Mouse (Mus musculus) retina, postnatal 7 days (tissue): ENCODE measurements around the gene Gm9887.

Experiments
- DNase-seq: peaks from one replicate; pipeline ENCODE4 v3.0.0-alpha.2; 2012; ENCODE audit warnings: low read depth, low spot score

Gene Gm9887

GRCm38 (mm10) chr12:69371854-69372671 is at the start of gene Gm9887, which contains the start of gene Arf6:
Gene Gm9887 (minus strand): TSS chr12:69372458.
Gene Arf6 (plus strand): TSS chr12:69372150.
- peak; percentile 97 for DNase-seq

GRCm38 (mm10) chr12:69420716-69421115 is 48.5 kb upstream of the Gm9887 start:
- DNase-seq, result no peak

DNA sequence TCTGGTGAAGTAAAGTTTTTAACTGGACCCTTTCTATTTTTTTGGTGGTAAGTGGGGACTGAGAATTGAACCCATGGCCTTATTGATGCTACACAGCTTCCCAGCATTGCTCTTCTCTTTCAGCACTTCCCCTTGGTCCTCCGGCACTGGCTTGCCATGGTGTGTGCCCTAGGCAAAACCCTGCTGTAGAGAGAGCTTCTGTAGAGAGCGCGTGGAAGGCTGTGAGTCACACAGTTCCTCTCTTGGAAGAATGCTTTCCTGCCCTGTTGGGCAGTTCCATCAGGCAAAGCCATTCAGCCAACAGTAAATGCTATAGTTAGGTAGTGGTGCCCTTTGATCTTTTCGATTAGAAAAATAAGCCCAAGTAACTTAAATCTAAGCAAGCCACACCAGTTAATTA is 47.3 kb upstream of the Gm9887 start:
- DNase-seq, result no peak

DNA sequence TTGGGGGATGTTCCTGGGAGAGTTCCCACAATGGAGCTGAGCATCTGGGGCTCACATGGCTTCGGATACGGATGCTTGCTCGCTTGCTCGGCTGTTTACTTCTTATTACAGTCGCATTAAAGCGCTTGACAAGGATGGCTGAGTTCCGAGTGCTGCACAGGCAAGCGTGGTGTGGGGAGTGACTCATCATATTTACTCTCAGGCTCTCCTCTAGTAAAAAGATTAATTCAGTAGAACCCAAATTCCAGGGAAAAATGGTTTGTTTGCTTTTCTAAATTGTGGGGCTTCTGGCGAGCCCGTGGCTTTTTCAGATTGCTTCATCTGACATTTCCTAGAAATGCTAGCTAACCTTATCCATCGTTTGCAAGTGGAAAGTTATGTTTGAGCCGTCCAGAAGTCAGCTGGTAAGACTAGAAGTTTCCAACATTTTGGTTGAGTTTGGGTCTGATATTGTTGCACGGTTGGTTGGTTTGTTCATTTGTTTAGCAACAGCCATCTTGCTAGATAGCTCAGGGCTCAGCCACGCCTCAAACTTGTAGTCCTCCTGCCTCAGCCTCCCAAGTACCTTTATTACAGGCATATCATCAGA is 46.9 kb upstream of the Gm9887 start:
- no peak for DNase-seq

GRCm38 (mm10) chr12:69418606-69419005 is 46.3 kb upstream of the Gm9887 start:
- DNase-seq, result no peak

- no peak for DNase-seq
Measured at GRCm38 (mm10) chr12:69417701-69418291, 45.5 kb upstream of the Gm9887 start.

GRCm38 (mm10) chr12:69416793-69417192 is 44.5 kb upstream of the Gm9887 start:
- DNase-seq, result no peak

DNA sequence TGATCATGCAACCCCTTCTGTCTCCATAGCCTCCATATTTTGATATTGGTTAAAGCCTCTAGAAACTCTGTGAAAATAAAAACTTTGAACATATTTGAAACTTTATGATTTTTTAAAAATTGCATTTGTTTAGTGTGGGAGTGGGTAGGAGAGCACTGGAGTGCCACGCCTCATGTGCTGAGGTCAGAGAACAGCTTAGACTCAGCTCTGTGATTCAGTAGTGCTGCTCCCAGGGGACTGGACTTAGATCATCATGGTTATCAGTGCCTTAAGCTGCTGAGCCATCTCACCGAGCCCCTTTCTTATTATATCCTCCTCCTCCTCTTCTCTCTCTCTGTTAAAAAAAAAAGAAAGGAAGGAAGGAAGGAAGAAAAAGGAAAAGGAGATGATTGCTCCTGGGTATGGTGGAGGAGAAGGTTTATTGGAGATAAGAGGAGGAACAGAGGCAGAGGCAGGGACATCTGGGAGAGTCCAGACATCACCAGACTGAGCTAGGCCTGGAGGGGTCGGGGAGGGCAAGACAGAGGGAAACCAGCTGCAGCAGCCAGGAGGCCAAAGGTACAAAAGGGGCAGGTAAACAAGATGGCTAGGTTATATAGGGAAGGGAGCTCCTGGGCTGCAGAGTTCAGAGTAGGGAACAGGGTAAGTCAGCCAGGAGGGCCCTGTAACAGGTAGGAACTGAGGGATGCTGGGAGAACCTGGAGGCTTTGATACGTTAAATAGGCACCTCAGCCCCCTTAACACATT is 42.7 kb upstream of the Gm9887 start:
- DNase-seq, result no peak

DNA sequence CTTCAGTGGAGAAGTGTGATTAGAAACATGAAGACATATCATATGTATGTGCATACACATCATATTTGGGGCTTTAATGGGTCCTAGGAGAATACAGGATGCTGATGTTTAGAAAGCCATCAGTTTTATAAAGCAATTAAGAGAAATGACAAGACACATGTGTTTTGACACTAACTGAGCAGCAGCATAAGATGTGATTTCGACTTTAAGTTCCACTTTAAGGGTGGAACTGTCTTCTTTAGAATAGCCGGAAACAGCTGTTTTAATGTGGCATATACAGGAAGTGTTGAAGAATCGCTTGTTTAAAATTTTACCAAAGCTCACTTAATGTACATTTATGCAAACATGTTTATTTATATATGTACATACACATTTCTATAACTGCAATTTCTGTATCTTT is 41.0 kb upstream of the Gm9887 start:
- no peak for DNase-seq

- no peak for DNase-seq
Measured at GRCm38 (mm10) chr12:69411936-69412335, 39.7 kb upstream of the Gm9887 start.

GRCm38 (mm10) chr12:69410767-69411166 is 38.5 kb upstream of the Gm9887 start:
- DNase-seq, result no peak

DNA sequence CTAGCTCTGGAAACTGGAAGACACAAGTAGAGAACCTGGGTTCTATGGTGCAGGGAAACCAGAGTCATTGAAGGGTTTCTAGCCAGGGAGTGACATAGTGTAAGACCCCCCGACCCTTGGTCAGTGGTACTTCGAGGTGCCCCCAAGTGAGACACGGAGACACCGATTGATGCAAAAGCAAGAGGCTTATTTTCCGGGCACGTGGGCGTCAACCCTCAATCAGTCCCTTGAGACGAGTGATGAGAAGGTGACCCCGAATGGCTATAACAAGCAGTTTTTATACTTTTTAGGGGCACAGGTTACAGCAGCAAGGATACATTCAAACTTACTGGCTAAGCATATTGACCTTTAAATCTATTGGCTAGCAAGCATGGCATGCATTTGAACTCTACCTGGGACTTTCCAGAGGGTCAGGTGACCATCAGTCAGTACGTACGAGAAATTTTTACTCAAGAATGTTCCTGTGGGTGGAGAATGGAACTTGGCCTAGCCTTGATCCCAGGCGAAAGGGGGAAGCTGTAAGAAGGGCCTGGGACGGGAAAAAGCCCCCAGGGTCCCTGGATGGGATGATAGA is 30.4 kb upstream of the Gm9887 start:
- no peak for DNase-seq

DNA sequence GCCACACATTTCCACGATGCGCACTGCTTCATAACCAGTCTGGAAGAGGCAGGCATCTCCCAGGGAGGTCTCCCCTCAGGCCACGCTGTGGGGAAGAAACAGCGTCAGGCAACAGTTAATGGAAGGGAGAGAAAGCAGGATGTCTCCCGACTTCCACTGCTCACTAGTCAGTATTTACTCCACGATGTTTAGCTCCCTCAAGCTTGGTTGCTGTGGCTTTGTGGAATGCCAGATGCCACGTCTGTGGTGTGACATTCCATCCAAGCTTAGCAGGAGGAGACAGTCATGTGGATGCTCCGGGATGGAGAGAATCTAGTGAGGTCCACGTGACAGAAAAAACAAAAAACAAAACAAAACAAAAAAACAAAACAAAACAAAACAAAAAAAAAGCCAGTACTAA is 29.8 kb upstream of the Gm9887 start:
- DNase-seq, result no peak

DNA sequence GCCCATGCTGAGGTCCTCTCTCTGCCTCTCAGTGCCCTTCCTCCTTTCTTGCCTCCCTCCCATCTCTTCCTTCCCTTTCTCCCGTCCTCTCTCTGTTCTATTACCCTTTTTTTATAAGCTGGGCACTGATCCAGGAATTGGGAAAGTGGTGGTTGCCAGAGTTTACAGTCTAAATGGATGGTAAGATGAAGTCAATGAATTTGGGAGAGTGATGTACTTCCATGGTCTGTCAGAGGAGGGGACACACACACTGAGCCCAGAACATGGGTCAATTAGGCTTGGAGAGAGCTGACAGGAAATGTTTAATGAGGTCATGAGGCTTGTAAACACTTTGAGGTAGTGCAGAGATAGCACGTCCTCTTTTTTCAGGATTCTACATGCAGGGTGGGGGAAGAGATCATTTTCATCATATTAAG is 28.6 kb upstream of the Gm9887 start:
- DNase-seq, result no peak

DNA sequence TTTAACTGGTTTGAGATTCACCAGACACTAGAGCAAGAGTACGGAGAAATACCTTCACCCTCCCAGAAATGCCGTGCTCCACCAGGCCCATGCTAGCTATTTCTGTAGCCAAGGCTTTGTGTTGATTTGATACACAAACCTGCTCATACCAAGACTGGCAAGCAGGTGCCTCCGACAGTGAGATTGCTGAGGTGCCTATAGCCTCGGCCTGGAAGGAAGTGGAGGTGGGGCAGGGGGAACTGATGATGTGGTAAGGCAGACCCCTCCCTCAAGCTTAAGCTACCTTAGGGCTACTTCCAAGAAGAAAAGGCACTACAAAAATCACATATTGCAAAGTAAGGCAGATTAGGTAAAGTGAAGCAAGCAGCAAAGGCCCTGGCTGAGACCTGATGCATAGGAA is 28.1 kb upstream of the Gm9887 start:
- no peak for DNase-seq

GRCm38 (mm10) chr12:69394456-69394855 is 22.2 kb upstream of the Gm9887 start:
- DNase-seq, result no peak

DNA sequence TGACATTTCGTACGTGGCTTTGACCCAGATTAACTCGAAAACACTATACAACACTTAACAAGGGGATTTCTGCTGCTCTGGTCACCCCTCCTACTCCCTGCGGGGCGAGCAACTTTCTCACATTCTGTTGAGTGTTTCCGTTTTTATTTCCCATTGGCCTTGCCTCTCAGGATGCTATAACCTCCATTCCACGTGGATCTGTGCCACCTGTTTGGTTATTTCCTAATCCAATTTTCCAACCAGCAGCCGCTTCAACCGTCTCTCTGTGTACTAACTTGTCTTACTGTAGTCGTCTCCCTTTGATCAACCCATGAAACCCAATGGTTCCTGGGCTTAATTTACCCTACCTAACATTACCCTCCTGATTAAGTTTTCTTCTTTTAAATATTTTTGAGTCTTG is 20.8 kb upstream of the Gm9887 start:
- DNase-seq, result no peak

- DNase-seq, result no peak
Measured at GRCm38 (mm10) chr12:69390000-69390698, 17.9 kb upstream of the Gm9887 start.

DNA sequence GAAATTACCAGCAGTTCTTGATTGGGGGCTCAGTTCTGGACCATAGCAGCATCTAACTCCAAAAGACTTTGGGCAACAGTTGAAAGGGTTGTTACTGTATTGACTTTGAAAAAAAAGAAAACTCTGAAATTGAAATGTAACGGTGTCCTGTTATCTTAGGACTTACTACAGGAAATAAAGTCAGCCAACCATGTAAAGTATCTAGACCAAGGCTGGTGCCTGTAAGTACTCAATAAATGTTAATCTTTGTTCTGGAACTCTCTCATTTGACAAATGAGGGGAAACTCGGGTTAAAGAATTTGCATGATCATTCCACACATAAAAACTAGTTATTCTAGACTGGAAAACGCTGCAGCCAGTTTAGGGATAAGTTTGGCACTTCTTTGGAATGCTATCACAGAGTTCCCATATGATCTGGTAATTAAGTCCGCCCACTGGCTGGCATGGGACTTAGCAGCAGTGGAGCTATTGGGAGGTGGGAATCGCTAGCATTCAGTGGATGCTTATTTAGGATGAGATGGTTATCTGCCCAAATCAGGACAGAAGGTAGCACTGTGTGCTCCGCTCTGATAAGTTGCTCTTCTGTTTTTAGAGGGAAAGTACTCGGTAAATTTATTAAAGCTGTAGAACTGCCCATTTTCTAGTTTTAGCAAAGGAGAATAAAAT is 17.1 kb upstream of the Gm9887 start:
- no peak for DNase-seq

GRCm38 (mm10) chr12:69388321-69388869 is 16.1 kb upstream of the Gm9887 start:
- no peak for DNase-seq
